9 mouse cellular contexts compared by ENCODE assay signal in the genomic region with DNA sequence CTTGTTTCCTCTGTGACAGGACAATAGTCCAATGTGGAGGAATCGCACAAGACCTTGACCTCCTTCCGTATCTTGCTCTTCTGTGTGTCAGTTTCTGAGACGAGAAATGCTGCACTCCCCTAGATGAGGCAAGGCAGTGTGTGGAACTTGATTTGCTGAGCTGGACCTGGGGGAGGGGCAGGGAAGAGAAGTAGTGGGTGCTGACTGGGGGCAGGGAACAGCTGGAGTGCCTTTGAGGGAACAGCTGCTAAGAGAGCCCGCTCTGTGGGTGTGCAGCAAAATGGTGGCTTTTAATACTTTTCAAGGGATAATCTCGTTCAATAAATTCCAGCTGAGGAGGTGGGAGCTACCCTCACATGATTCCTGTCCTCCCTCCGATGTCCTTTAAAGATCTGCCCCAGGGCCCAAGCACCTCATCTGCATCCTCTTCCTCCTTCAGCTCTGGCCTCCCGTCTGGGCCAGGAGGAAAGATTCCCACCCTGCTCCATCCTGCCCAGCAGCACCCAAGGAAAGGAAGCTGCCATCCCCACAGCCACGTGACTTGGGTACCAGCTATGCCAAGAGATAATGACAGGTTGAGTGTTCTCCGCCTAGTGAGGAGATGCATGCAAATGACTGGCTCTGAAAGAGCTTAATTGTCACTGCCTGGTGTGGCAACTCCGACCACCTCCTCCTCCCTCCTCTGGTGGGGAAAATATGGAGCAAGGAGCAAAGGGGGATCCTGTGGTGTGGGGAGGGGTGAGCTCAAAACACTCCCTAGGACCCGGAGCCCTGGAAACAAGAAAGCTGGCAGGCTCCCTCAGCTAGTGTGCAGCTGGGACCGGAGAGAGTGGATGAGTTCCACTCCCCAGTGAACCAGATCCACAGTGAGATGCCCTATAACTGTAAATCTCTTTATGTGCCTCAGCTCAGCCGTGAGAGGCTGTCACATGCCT.
DNase-seq lines count a peak whose midpoint lies in the region; ATAC-seq and TF ChIP-seq lines count a peak whose summit lies in the region.
"Had no signal": no experiment of that assay in that cellular context is flagged by ENCODE, and none has a peak within 500 bp of the region (broad histone marks: within the 10 kb centered on the region; RNA-seq: fewer than 3 reads in every experiment).

No protein-coding gene starts in this region.

- ATAC-seq in embryonic facial prominence, embryonic 14.5 days (ENCODE audit: low read depth) = peak; percentile 65; the same call in 1 of the 2 replicates
- peak; percentile 82 for ATAC-seq in forebrain, embryonic 12.5 days (ENCODE audit: low FRiP score)

- no peaks in the 10 kb centered on the region for H3K27me3 ChIP-seq in embryonic facial prominence, embryonic 14.5 days (replicated peaks; ENCODE audit: control insufficient read depth, insufficient read depth, low read length)
- H3K27me3 ChIP-seq in embryonic facial prominence, embryonic 10.5 days (replicated peaks; ENCODE audit: low read depth, poor library complexity, severe bottlenecking) = no peaks in the 10 kb centered on the region
- no peaks in the 10 kb centered on the region for H3K27me3 ChIP-seq in forebrain, embryonic 12.5 days

- H3K9me3 ChIP-seq in embryonic facial prominence, embryonic 14.5 days (ENCODE audit: control insufficient read depth, low read length) = no peaks in the 10 kb centered on the region
- no peaks in the 10 kb centered on the region for H3K9me3 ChIP-seq in embryonic facial prominence, embryonic 10.5 days
- H3K9me3 ChIP-seq in forebrain, embryonic 12.5 days = no peaks in the 10 kb centered on the region

- no peaks in the 10 kb centered on the region for H3K36me3 ChIP-seq in embryonic facial prominence, embryonic 14.5 days (ENCODE audit: control insufficient read depth, insufficient read depth, low read length)
- no peaks in the 10 kb centered on the region for H3K36me3 ChIP-seq in embryonic facial prominence, embryonic 10.5 days (replicated peaks)
- no peaks in the 10 kb centered on the region for H3K36me3 ChIP-seq in forebrain, embryonic 12.5 days (replicated peaks)

- TF ChIP-seq POLR2A in olfactory bulb, adult 2 months (IDR thresholded peaks at IDR 0.05; ENCODE audit: insufficient read depth, low read depth, low read length) = no peak

- no peak overlapping the region for H3K9ac ChIP-seq in embryonic facial prominence, embryonic 14.5 days (ENCODE audit: low read depth, low read length)
- H3K9ac ChIP-seq in forebrain, embryonic 12.5 days = no peak overlapping the region

- TF ChIP-seq CTCF in olfactory bulb, adult 2 months (IDR thresholded peaks at IDR 0.05; ENCODE audit: insufficient read depth, low read depth, low read length) = no peak

- 31% methylated on average over 13 of the region's 13 CpGs for WGBS in embryonic facial prominence, embryonic 14.5 days
- WGBS in embryonic facial prominence, embryonic 10.5 days = 36% methylated on average over 13 of the region's 13 CpGs
- WGBS in forebrain, embryonic 12.5 days = 27% methylated on average over 13 of the region's 13 CpGs
- 12% methylated on average over 13 of the region's 13 CpGs for WGBS in olfactory bulb, adult 2 months

- no peaks in the 10 kb centered on the region for H3K4me1 ChIP-seq in embryonic facial prominence, embryonic 14.5 days (ENCODE audit: control insufficient read depth, insufficient read depth, low read length)
- peaks cover 9% of the 10 kb centered on the region for H3K4me1 ChIP-seq in embryonic facial prominence, embryonic 10.5 days
- peaks cover 41% of the 10 kb centered on the region for H3K4me1 ChIP-seq in forebrain, embryonic 12.5 days
- H3K4me1 ChIP-seq in olfactory bulb, adult 2 months (ENCODE audit: control insufficient read depth, insufficient read depth, low read length) = peaks cover 42% of the 10 kb centered on the region

- H3K4me2 ChIP-seq in embryonic facial prominence, embryonic 14.5 days (ENCODE audit: low read depth, low read length) = no peak overlapping the region
- peak overlapping the region; percentile 3; the same call in 1 of the 2 replicates for H3K4me2 ChIP-seq in forebrain, embryonic 12.5 days

- no peak overlapping the region for H3K27ac ChIP-seq in embryonic facial prominence, embryonic 14.5 days (replicated peaks; ENCODE audit: low read depth, low read length)
- no peak overlapping the region for H3K27ac ChIP-seq in embryonic facial prominence, embryonic 10.5 days (replicated peaks)
- peak overlapping the region; percentile 91 for H3K27ac ChIP-seq in forebrain, embryonic 12.5 days
- H3K27ac ChIP-seq in olfactory bulb, adult 2 months (ENCODE audit: insufficient read depth, low read depth, low read length) = peak overlapping the region; percentile 98

- peak; percentile 51 for DNase-seq in embryonic facial prominence, embryonic 14.5 days (ENCODE audit: low spot score)
- no peak for DNase-seq in embryonic facial prominence, embryonic 10.5 days (ENCODE audit: low spot score)
- DNase-seq in layer of hippocampus, adult 9-11 months = peak; percentile 79
- no peak for DNase-seq in embryo, embryonic 10 days (ENCODE audit: low spot score)
- no peak for DNase-seq in thymus, adult 18-20 months
- DNase-seq in urinary bladder, postnatal 36 days (ENCODE audit: low spot score in 2 of 2) = no peak
- DNase-seq: thymus, postnatal 36 days had no signal

- no peak overlapping the region for H3K4me3 ChIP-seq in embryonic facial prominence, embryonic 14.5 days (ENCODE audit: low read depth, low read length)
- H3K4me3 ChIP-seq in embryonic facial prominence, embryonic 10.5 days = no peak overlapping the region
- H3K4me3 ChIP-seq in forebrain, embryonic 12.5 days (replicated peaks) = no peak overlapping the region
- H3K4me3 ChIP-seq in olfactory bulb, adult 2 months (ENCODE audit: insufficient read depth, low read depth, low read length) = 0 out of 2 replicates have a peak overlapping the region, but pooled peaks have one; percentile 4

Comparison
In these comparisons a context has a peak if more than half of its experiments do, and no peak if none do; other contexts are left out.
1. DNase-seq: peak in embryonic facial prominence, embryonic 14.5 days (single experiment) and layer of hippocampus, adult 9-11 months (single experiment); none in embryonic facial prominence, embryonic 10.5 days (single experiment), embryo, embryonic 10 days (single experiment), thymus, adult 18-20 months (0 of 2) and urinary bladder, postnatal 36 days (0 of 2).
2. H3K27ac ChIP-seq: peak in forebrain, embryonic 12.5 days (single experiment) and olfactory bulb, adult 2 months (single experiment); none in embryonic facial prominence, embryonic 14.5 days (single experiment) and embryonic facial prominence, embryonic 10.5 days (single experiment).